Mouse (Mus musculus): Measurements from ENCODE around the gene Ndufs7.

The Ndufs7 gene

DNA sequence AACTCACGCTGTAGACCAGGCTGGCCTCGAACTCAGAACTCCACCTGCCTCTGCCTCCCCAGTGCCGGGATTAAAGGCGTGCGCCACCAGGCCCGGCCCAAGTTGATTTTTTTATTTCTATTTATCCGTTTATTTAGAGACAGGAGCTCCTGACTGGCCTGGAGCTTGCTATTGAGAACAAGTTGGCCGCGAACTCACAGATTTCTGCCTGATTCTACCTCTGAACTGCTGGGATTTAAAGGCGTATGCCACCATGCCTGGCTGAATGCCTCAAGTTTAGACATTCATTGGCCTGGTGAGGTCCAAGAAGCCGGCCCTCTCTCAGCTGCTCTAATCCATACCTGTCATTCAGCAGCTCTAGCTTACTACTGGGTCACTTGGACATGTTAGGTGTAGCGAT lies 13.2 kb downstream of the Ndufs7 start:
- no peak for DNase-seq (ENCODE audit: low spot score in 2 of 2)

DNA sequence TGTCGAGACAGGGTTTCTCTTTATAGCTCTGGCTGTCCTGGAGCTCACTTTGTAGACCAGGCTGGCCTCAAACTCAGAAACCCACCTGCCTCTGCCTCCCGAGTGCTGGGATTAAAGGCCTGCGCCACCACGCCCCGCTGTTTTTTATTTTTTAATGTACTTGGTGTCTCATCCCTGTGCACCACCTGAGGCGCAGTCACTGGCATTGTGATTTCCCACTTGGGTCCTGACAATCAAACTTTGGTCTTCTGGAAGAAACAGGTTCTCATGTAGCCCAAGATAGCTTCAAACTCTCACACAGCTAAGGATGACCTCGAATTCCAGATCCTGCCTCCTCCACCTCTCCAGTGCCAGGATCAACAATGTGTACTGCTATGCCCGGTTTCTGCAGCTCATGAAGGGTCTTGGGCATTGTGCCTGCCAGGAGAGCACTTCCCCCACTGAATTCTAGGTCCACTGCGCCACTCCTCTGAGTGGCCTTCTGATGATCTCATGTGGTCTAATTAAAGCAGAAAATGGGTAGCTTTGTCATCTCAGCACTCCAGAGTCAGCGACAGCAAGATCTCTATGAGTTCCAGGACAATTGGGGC lies 13.9 kb downstream of the Ndufs7 start:
- no peak for DNase-seq (ENCODE audit: low spot score in 2 of 2)

DNA sequence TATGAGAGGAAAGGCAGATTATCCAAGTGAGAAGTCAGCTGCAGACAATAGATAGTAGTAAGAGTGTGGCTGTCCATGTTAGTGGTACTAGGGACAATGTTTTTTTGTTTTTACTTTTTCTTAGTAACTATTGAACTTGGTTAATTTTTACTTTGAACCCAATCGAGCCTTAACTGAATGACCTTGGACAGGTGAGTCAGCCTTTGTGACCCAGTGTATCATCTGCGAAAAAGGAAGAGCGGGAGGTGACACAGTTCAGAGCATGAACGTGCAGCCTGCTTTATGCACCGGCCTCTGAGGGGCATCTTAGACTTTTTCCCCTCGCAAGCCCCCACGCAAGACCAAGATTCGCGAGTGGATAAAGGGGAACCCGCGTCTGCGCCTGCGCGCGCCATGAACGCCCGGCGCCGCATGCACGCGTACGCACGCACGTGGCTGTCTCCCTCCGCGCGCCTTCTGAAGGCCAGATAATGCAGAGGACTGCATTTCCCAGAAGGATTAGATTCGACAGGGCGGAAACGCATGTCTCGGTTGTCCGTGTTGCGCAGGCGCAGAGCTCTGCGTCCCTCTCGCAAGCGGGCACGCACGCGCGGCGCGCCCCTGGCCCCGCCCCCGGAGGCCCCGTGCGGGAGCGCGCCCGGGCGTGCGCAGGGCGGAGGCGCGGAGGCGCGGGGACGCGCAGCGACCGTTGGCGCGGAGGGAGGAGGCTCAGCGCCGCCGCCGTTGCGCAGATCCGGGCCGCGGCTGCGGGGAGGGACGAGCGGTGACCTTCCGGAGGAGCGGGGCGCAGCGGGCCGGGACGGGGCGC lies 15.6 kb downstream of the Ndufs7 start:
- peak; percentile 98 to 99 for DNase-seq (ENCODE audit: low spot score in 2 of 2)

DNA sequence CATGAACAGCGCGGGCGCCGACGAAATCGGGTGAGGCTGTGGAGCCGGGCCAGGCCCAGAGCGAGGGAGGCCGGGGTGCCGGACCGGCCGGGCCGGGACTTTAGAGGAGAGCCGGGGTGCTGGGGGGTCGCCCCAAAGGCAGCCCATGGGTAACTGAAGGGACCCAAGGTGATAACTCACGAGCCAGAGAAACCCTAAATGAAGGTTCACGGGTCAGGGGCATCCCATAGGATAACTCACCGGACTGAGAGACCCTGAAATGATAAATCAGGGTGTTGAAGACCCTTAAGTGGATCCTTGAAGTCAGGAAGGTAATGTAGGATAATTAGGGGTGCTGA lies 16.2 kb downstream of the Ndufs7 start:
- DNase-seq (ENCODE audit: low spot score in 2 of 2) = no peak

DNA sequence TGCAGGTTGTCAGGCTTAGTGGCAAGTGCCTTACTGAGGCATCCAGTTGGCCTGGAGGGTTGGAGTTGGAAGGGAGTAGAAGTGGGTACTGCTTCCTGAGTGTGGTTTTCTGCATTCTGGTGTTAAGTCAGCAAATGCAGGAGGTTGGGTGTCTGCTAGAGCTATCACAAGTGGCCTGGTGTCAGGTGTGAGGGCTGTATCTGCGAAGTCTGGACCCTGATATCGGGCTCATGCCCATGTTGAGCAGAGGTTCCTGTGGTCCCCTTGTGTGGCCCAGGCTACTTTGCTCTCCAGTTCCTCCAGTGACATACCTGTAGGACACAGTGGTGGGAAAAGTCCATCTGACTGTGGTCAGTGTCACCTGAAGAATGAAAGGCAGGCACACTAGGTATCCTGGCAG lies 21.2 kb downstream of the Ndufs7 start:
- no peak for DNase-seq (ENCODE audit: low spot score in 2 of 2)

DNA sequence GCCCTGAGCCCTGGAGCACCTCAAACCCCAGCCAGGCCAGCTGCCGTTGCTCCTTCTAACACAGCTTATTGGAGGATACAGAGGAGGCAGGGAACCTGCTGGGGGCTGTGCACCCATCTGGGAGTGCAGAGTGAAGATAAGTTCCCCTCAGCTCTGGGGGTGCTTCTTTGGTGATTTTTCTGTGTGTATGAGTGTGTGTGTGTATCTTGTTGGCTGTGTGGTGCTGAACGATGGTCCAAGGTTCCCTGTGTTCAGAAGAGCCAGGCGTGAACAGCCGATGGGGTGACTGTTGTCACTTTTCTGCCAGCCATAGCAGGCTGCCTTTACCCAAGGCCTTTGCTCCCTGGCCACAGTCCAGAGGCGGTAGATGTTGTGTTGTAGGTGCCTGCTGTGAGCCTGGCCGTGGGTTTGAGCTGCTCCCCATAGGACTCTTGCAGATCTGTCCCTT lies 21.8 kb downstream of the Ndufs7 start:
- DNase-seq (ENCODE audit: low spot score in 2 of 2) = no peak

DNA sequence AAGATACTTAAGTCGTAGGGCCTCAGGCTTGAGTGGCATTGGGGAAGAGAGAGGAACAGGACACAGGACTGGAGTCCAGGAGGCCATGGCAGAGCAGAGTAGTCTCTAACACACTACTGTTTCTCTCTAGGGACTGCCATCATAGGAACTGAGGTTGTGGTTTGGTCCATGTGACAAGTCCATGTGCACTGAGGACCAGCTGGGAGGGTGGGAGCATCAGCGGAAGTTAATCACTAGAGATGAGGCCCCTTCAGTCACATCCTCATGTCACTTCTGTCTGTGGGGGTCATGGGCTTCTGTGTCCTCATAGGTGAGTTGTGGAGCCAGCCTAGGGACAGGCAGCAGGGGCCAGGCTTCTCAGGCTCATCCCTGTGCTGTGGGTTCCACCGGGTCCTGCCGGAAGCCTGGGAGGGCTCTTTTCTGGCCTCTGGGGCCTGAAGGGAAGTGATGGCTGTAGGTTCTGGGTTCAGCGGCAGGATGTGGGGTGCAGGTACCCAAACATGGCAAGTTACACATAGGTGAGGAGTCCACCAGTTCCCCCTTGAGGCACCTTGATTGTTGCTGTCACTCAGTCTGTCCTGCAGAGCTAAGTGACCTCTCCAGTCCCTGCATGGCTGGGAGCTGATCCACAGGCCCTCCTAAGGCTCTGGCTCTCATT lies 22.4 kb downstream of the Ndufs7 start:
- DNase-seq (ENCODE audit: low spot score in 2 of 2) = no peak

DNA sequence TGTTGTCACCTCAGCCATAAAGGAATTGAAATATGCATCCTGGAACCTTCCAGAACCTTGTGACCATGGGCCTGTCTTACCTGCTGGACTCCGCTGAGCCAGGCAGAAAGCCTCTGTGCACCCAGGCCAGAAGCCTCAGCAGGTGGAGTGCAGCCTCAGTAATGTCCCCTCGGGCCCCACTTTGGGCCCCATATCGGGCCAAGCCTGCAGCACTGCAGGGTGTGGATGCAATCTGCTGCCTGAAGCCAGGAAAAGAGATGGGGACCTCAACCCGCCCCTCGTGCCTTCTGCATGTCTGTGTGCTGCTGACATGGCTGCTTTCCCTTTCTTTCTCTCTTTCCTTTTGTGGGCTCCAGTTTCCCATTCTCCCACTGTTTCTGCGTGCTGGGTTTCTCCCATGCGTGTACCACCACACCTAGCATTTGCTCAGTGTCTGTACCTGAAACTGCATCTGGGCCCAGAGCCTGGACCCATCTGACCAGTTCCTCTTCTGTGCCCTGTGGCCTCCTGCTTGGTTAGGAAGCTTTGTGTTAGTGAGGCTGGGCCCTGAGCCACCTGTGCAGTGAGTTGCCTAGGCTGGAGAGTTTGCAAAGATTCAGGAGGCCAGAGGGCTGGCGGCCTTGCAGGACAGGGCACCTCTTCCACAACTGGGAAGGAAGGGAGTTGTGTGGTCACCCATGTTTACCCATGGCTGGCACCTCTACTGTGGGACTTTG lies 23.1 kb downstream of the Ndufs7 start:
- no peak for DNase-seq (ENCODE audit: low spot score in 2 of 2)

DNA sequence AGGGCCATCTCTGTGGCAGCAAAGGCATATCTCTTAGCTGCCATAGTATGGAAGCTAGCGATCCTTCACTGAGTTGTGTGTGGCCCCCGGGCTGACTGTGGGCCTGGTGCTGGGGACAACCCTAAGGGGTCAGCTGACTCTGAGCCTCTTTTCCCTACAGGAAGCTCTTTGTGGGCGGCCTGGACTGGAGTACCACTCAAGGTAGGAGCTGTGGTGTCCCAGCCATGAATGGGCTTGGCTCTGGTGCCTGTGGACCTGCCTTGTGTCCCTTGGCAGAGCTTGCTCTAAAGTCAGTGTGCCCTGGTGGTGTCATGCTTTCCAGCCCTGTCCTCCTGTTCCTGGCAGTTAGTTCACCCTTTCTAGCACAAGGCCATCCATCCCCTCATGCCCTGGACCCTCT lies 24.9 kb downstream of the Ndufs7 start:
- DNase-seq (ENCODE audit: low spot score in 2 of 2) = no peak

DNA sequence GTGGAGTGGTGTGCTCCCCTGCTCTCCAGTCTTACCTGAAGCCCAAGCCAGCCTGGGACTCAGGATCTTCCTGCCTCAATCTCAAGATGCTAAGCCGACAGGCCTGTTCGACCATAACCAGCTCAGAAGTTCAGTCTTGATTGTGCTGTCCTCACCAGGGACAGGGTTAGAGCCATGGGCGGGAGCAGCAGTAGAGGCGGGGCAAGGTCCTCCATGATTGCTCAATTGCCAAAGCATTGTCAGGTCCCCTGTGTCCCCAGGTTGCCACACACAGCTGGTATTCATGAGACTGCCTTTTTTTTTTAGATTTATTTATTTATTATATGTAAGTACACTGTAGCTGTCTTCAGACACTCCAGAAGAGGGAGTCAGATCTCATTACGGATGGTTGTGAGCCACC lies 27.3 kb downstream of the Ndufs7 start:
- DNase-seq (ENCODE audit: low spot score in 2 of 2) = no peak

DNA sequence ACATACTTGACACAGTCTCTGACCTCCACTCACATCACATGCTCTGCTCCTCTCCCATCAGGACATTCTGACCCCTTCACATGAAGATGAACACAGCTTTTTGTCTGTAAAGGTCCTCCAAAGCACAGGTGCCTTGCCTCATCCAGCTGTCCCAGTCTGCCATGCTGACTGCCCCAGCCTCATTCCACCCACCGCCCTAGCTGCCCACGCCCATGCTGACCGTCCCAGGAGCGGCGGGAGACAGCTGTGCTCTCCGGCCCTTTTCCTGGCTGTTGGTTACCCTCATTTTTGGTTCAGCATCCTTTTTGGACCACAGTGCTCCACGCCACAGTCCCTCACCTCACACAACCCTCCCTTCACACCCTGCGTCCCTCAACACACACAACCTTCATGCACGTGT lies 29.5 kb downstream of the Ndufs7 start:
- DNase-seq (ENCODE audit: low spot score in 2 of 2) = no peak

DNA sequence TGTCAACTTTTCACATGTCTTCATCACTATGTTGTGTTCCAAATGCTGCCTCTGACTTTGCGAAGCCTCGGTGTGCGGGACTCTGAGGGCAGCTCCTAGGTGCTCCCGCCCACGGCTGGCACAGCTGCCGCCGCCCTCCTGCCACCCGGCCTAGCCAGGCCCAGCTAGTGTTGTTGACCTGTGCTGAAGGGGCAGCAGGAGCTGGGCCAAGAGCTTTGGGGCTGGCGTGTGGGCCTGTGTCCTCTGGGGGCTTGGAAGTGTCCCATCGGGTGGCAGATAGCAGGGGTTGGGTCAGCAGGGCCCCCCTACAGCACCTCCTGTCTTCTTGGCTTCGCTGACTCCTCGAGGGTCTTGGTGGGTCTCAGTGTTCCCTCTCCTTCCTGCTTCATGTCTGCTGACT lies 30.4 kb downstream of the Ndufs7 start:
- DNase-seq (ENCODE audit: low spot score in 2 of 2) = no peak

DNA sequence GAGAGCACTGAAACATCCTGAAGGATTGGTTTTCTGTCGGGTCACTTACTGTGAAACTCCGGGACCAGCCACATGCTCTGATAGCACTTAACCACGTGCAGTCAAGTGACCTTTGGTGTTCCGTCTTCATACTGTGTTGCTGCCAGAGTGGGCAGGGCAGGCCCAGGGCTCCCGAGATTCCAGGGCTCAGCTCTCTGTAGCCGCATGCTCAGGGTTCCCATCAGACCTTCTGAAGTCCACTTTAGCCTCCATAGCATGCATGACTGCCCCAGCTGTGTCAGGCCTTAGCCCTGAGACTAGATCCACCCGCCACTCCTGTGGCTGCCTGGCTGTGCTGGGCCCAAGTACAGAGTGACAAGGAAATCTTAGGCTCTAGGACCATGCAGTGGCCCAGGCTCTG lies 32.4 kb downstream of the Ndufs7 start:
- no peak for DNase-seq (ENCODE audit: low spot score in 2 of 2)

DNA sequence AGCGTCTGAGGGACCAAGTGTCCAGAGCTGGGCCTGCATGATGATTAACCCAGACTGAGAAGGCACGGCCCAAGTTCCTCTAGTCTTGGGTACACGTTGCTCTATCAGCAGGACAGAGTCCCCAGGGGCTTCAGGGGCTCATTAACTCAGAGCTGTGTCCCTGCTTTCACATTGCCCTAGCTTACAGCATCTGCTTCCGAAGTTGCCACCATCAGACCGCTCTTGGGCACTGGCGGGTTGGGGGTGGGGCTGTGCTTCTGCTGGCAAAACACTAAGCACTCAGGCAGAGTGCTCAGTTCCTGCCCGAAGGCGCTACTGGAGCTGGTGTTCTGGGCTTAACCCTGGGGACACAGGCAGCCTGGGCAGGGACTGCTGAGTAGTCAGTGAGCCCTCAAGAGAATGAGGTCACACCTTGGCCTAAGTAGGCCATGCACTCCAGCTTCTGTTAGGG lies 33.0 kb downstream of the Ndufs7 start:
- no peak for DNase-seq (ENCODE audit: low spot score in 2 of 2)

DNA sequence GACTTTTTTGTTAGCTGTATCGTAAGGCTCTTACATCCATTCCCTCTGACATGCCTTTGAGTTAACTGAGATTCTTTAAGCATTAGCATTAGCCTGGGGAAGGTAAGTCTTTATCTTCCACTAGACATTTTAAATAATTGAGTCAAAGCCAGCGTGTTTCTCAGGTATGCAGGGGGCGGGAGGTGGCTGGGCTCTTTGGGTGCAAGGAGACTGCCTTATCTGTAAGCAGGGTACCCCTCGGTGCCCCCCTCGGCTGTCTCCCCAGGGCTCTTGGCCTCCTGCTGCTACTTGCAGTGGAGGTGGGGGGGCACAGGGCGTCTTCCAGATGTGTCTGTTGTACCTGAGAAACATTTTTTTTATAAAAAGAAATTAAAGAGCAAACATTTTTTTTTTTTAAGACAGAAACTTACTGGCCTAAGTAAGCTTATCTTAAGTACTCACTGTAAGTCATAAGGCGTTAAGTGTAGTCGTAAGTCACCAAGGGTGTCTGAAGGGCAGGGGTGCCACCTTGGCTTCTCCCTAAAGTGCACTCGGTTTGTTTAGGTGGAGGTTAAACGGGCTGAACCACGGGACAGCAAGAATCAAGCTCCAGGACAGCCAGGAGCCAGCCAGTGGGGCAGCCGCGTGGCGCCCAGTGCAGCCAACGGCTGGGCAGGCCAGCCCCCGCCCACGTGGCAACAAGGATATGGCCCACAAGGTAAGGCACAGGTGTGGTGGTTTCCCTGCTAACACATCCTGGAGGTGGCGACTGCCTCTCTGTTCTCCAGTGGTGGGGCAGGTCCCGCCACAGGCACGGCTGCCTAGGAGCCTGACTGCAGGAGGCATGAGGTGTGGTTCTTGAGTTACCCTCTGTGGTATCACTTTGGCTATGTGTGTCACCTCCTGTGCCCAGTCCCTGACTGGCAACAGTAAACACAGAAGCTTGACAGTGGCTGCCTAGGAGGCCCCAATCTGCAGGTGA lies 33.8 kb downstream of the Ndufs7 start:
- no peak for DNase-seq (ENCODE audit: low spot score in 2 of 2)

DNA sequence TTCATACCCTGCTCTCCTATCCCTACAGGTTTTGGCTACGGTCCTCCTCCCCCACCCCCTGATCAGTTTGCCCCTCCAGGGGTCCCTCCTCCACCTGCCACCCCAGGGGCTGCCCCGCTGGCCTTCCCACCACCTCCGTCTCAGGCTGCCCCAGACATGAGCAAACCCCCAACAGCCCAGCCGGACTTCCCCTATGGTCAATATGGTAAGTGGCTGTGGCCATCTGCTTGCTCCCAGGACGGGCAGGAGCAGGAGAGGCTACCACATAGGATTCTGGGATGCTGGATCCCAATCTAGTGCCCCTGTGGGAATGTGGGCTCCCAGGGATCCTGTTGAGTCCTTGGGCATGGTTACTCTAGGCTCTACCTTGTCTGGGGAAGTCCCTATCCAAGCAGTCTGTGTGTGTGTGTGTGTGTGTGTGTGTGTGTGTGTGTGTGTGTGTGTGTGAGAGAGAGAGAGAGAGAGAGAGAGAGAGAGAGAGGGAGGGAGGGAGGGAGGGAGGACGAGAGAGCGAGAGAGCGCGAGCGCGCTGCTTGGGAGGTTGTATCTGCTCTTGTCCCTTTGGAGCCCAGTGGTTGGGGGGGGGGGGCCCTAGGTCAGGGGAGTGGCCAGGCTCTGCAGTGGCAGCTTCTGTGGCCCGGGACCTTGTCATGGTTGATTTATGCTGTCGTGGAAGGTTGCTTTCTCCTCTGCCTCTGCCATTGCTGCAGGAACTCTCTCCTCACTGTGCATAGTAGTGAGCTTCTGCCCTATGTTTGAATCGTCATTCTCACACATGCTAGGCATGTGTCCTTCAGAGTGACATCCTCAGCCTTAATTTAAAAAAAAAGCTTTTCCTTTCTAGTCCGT lies 36.5 kb downstream of the Ndufs7 start:
- DNase-seq (ENCODE audit: low spot score in 2 of 2) = no peak

DNA sequence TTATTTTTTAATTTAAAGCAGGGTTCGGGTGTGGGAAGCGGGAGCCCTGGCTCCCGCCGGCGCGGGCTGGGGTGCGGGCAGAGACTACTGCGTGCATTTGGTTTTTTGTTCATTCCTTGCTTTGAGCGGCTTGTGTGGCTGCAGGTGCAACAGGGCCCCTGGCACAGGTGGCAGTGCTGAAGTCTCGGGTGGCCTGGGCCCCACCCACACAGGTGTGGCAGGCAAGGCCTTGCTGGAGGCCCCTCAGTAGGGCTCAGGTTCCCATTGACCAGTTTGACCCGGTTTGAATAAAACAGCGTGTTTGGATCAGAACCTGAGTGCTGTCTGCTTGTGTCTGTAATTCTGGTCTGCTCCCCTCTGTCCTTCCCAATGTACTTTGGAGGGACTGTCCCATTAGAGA lies 39.2 kb downstream of the Ndufs7 start:
- DNase-seq (ENCODE audit: low spot score in 2 of 2) = no peak

DNA sequence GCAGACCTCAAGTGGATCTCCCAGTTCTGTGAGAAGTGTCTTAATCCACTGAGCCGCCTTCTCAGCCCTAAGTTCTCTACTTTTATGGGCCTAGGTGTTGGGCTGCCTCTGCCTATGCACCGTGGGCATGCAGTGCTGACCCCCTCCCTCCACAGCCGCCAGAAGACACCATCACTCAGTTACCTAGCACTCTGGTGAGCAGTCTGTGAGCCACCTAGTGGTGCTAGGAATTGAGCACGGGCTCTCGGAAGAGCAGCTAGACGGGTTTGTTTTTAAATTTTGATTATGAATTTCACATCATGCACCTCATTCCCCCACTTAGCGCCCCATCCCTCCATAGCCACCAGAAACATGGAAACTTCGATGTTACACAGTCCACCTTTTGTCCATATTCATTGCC lies 39.7 kb downstream of the Ndufs7 start:
- DNase-seq (ENCODE audit: low spot score in 2 of 2) = no peak

DNA sequence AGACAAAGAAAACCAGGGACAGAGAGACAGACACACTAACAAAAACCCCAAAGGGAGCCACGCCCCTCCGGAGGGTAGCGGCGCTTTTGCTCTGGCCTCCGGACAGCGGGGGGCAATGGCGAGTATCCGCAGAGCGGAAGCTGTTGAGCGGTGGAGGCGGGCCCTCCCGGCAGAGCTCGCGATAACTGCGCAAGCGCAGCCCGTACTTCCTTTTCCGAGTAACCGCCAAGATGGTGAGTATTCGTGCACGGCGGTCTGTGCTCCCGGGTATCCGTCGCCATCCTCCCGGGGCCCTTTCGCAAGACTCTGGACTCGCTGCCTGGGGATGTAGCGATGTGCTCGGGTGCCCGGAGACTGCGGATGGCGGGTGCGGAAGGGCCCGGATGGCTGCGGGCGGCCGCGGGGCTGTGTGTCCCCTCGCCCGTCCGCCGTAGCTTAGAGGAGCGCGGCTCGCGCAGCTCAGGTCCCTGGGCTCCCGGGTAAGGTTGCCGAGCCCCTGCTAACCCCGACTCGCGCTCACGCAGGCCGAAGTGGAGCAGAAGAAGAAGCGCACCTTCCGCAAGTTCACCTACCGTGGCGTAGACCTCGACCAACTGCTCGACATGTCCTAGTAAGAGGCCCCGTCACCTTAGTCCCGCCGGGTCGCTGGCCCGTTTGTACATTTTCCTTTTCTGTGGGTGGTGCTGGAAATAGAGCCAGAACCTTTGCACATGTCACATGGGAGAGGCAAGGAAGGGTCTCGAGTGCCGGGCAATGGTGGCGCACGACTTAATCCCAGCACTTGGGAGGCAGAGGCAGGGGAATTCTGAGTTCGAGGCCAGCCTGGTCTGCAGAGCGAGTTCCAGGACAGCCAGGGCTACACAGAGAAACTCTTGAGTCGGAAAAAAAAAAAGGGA lies 43.6 kb downstream of the Ndufs7 start, which contains the start of gene Rps15:
Gene Rps15, plus strand, starts transcription at position 203 of the 896 bp plus-strand sequence.
- DNase-seq (ENCODE audit: low spot score in 2 of 2) = peak; percentile 70 to 93

Measured in left cerebral cortex, adult 9 months (tissue).